Mouse (Mus musculus): Measurements from ENCODE around the gene March6. TPM values are rescaled to one million over a fixed set of nuclear protein-coding genes. Genes with fewer than 3 reads are reported as not detected.

Gene March6
- total RNA-seq, 1 experiment from 2014 or later: 34.3 TPM

- ATAC-seq (replicated peaks; ENCODE audit: insufficient number of reproducible peaks, low FRiP score, low TSS enrichment, poor library complexity, severe bottlenecking): no peak
Measured at GRCm38 (mm10) chr15:31528477-31528876, 2.4 kb downstream of the March6 start.

- ATAC-seq (replicated peaks; ENCODE audit: insufficient number of reproducible peaks, low FRiP score, low TSS enrichment, poor library complexity, severe bottlenecking): no peak
Measured at GRCm38 (mm10) chr15:31526463-31526862, 4.4 kb downstream of the March6 start.

- no peak for ATAC-seq (replicated peaks; ENCODE audit: insufficient number of reproducible peaks, low FRiP score, low TSS enrichment, poor library complexity, severe bottlenecking)
Measured at GRCm38 (mm10) chr15:31519000-31519399, 11.9 kb downstream of the March6 start.

- no peak for ATAC-seq (replicated peaks; ENCODE audit: insufficient number of reproducible peaks, low FRiP score, low TSS enrichment, poor library complexity, severe bottlenecking)
Measured at GRCm38 (mm10) chr15:31518371-31518770, 12.5 kb downstream of the March6 start.

GRCm38 (mm10) chr15:31517186-31517585, 13.7 kb downstream of the March6 start:
- no peak for ATAC-seq (replicated peaks; ENCODE audit: insufficient number of reproducible peaks, low FRiP score, low TSS enrichment, poor library complexity, severe bottlenecking)

GRCm38 (mm10) chr15:31511795-31512194, 19.1 kb downstream of the March6 start:
- no peak for ATAC-seq (replicated peaks; ENCODE audit: insufficient number of reproducible peaks, low FRiP score, low TSS enrichment, poor library complexity, severe bottlenecking)

GRCm38 (mm10) chr15:31511406-31511771, 19.5 kb downstream of the March6 start:
- ATAC-seq (replicated peaks; ENCODE audit: insufficient number of reproducible peaks, low FRiP score, low TSS enrichment, poor library complexity, severe bottlenecking): no peak

- ATAC-seq (replicated peaks; ENCODE audit: insufficient number of reproducible peaks, low FRiP score, low TSS enrichment, poor library complexity, severe bottlenecking): 0 out of 2 replicates have a peak, but pooled peaks have one; percentile 5
Measured at GRCm38 (mm10) chr15:31510477-31511405, 20.1 kb downstream of the March6 start.

GRCm38 (mm10) chr15:31505082-31505481, 25.8 kb downstream of the March6 start:
- no peak for ATAC-seq (replicated peaks; ENCODE audit: insufficient number of reproducible peaks, low FRiP score, low TSS enrichment, poor library complexity, severe bottlenecking)

- ATAC-seq (replicated peaks; ENCODE audit: insufficient number of reproducible peaks, low FRiP score, low TSS enrichment, poor library complexity, severe bottlenecking): no peak
Measured at GRCm38 (mm10) chr15:31503447-31503846, 27.4 kb downstream of the March6 start.

GRCm38 (mm10) chr15:31502996-31503395, 27.9 kb downstream of the March6 start:
- no peak for ATAC-seq (replicated peaks; ENCODE audit: insufficient number of reproducible peaks, low FRiP score, low TSS enrichment, poor library complexity, severe bottlenecking)

GRCm38 (mm10) chr15:31502313-31502712, 28.5 kb downstream of the March6 start:
- no peak for ATAC-seq (replicated peaks; ENCODE audit: insufficient number of reproducible peaks, low FRiP score, low TSS enrichment, poor library complexity, severe bottlenecking)

GRCm38 (mm10) chr15:31494803-31495202, 36.0 kb downstream of the March6 start:
- no peak for ATAC-seq (replicated peaks; ENCODE audit: insufficient number of reproducible peaks, low FRiP score, low TSS enrichment, poor library complexity, severe bottlenecking)

- no peak for ATAC-seq (replicated peaks; ENCODE audit: insufficient number of reproducible peaks, low FRiP score, low TSS enrichment, poor library complexity, severe bottlenecking)
Measured at GRCm38 (mm10) chr15:31494310-31494709, 36.5 kb downstream of the March6 start.

- no peak for ATAC-seq (replicated peaks; ENCODE audit: insufficient number of reproducible peaks, low FRiP score, low TSS enrichment, poor library complexity, severe bottlenecking)
Measured at GRCm38 (mm10) chr15:31487407-31487806, 43.4 kb downstream of the March6 start.

- ATAC-seq (replicated peaks; ENCODE audit: insufficient number of reproducible peaks, low FRiP score, low TSS enrichment, poor library complexity, severe bottlenecking): no peak
Measured at GRCm38 (mm10) chr15:31476678-31477077, 54.2 kb downstream of the March6 start.

- ATAC-seq (replicated peaks; ENCODE audit: insufficient number of reproducible peaks, low FRiP score, low TSS enrichment, poor library complexity, severe bottlenecking): no peak
Measured at GRCm38 (mm10) chr15:31472645-31473574, 57.9 kb downstream of the March6 start.

- ATAC-seq (replicated peaks; ENCODE audit: insufficient number of reproducible peaks, low FRiP score, low TSS enrichment, poor library complexity, severe bottlenecking): no peak
Measured at GRCm38 (mm10) chr15:31471529-31471928, 59.3 kb downstream of the March6 start.

- ATAC-seq (replicated peaks; ENCODE audit: insufficient number of reproducible peaks, low FRiP score, low TSS enrichment, poor library complexity, severe bottlenecking): no peak
Measured at GRCm38 (mm10) chr15:31469497-31469896, 61.4 kb downstream of the March6 start.

Measured in monocyte, adult 5-6 weeks (primary cell).